Mouse (Mus musculus): ENCODE results near the gene Rnf220. TPM values are rescaled to one million over a fixed set of nuclear protein-coding genes. Genes with fewer than 3 reads are reported as not detected.

Rnf220 gene
- 92.3 and 95.1 TPM in 2 replicates for polyA plus RNA-seq (2014; fragmentation: Nextera tagmentation; extraction: Ambion mirVana)

DNA sequence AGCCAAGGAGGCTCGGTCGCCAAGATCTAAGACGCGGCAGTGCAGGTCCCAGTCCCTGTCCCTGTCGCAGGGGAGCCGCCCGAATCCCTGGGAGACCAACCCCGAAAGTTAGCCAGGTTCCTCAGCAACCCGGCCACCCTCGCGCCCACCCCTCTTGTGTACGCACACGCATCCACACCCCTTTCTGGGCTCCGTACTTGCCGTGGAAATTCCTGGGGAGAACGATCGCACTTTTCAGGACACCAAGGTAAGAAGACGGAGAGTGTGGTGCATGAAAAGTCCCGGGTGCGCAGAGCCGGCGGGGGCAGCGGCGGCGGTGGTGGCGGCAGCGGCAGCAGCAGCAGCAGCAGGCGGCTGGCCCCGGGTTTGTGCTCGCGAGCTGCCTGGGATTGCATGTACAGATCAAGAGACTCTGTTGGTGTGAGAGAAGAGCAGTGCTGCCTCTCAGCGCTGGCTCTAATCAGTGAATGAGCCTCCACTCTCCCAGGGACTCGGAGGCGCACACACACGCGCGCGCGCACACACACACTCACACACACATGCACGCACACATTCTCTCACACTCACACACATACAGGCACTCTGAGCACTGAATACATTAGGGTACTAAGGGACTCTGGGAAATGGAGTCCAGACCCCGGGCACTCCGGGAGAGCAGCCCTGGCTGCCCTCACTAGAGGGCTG, at the start of gene Rnf220:
Rnf220 (minus strand) TSS at position 571 of the 684 bp plus-strand sequence.
- Histone ChIP-seq H3K36me3 (ENCODE audit: control insufficient read depth, insufficient read depth, low read length) (no peaks in the 10 kb centered on the region), H3K4me2 (ENCODE audit: low read depth, low read length, severe bottlenecking) (peak within 1 kb of the TSS; percentile 93), H3K27me3 (ENCODE audit: control insufficient read depth, insufficient read depth, low read length) (peaks cover 41% of the 10 kb centered on the region), H3K9me3 (ENCODE audit: control insufficient read depth, low read length) (peaks cover under 1% of the 10 kb centered on the region; the same call in 1 of the 2 replicates), H3K27ac (ENCODE audit: low read depth, low read length) (no peak within 1 kb of the TSS), H3K4me1 (replicated peaks; ENCODE audit: control insufficient read depth, insufficient read depth, low read length) (peaks cover 22% of the 10 kb centered on the region), H3K4me3 (ENCODE audit: low read depth, low read length) (peak within 1 kb of the TSS; percentile 48), H3K9ac (ENCODE audit: low read length) (peak within 1 kb of the TSS; percentile 51)
- ATAC-seq (replicated peaks; ENCODE audit: low FRiP score) (peak; percentile 92), DNase-seq (ENCODE audit: low spot score) (peak; percentile 87)
- under 1% methylated on average over 42 of the region's 42 CpGs for WGBS

- DNase-seq (ENCODE audit: low spot score) (no peak), ATAC-seq (replicated peaks; ENCODE audit: low FRiP score) (no peak)
- Histone ChIP-seq H3K9ac (ENCODE audit: low read length) (no peak overlapping the region), H3K9me3 (ENCODE audit: control insufficient read depth, low read length) (no peaks in the 10 kb centered on the region), H3K4me2 (ENCODE audit: low read depth, low read length, severe bottlenecking) (no peak overlapping the region), H3K4me3 (ENCODE audit: low read depth, low read length) (no peak overlapping the region), H3K27me3 (ENCODE audit: control insufficient read depth, insufficient read depth, low read length) (no peaks in the 10 kb centered on the region), H3K4me1 (replicated peaks; ENCODE audit: control insufficient read depth, insufficient read depth, low read length) (no peaks in the 10 kb centered on the region; the same call in 1 of the 2 replicates), H3K36me3 (ENCODE audit: control insufficient read depth, insufficient read depth, low read length) (no peaks in the 10 kb centered on the region), H3K27ac (ENCODE audit: low read depth, low read length) (no peak overlapping the region)
- WGBS = 89% methylated on average over 6 of the region's 6 CpGs
Measured at GRCm38 (mm10) chr4:117546616-117547015, 49.8 kb upstream of the Rnf220 start.

DNA sequence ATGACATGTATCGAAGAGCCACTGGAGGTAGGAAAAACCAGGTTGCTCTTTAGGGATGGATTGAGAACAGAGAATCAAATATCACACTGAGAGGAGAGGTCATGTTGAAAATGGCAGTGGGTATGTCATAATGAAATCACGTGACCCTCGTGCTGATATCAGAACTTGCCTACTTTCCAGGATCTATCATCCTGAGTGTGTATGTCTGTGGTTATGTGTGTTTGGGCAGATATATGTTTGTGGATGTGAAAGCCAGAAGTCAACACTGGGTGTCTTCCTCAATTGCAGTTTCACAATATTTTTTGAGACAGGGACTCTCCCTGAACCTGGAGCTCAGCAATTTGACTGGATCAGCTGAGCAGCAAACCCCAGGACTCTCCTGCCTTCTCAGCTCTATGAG, 48.6 kb upstream of the Rnf220 start:
- no peak overlapping the region for H3K27ac ChIP-seq (ENCODE audit: low read depth, low read length)
- ATAC-seq (replicated peaks; ENCODE audit: low FRiP score) = no peak
- H3K9ac ChIP-seq (ENCODE audit: low read length) = no peak overlapping the region
- H3K27me3 ChIP-seq (ENCODE audit: control insufficient read depth, insufficient read depth, low read length) = no peaks in the 10 kb centered on the region
- H3K36me3 ChIP-seq (ENCODE audit: control insufficient read depth, insufficient read depth, low read length) = no peaks in the 10 kb centered on the region
- WGBS = 84% methylated on average over 3 of the region's 3 CpGs
- H3K4me2 ChIP-seq (ENCODE audit: low read depth, low read length, severe bottlenecking) = no peak overlapping the region
- H3K4me3 ChIP-seq (ENCODE audit: low read depth, low read length) = no peak overlapping the region
- DNase-seq (ENCODE audit: low spot score) = no peak
- no peaks in the 10 kb centered on the region for H3K4me1 ChIP-seq (replicated peaks; ENCODE audit: control insufficient read depth, insufficient read depth, low read length)
- no peaks in the 10 kb centered on the region for H3K9me3 ChIP-seq (ENCODE audit: control insufficient read depth, low read length)

DNA sequence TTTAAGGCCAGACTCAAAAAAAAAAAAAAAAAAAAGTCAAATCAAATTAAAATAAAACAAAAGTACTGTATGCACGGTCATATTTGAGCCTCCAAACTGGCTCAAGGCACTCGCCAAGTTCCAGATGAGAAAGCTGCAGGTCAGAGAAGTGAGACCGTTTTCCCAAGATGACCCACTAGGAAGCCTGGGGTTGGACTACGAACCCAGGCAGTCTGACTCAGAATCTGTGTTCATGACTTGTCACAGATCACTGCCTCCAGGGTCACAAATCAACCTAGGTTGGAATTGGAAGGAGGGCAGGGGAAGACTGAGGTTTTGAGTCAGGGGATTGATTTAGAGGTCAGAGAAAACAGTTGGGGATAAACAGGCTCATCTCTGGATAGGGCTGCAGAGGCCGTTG, 43.7 kb upstream of the Rnf220 start:
- H3K9me3 ChIP-seq (ENCODE audit: control insufficient read depth, low read length) = no peaks in the 10 kb centered on the region
- no peaks in the 10 kb centered on the region for H3K4me1 ChIP-seq (replicated peaks; ENCODE audit: control insufficient read depth, insufficient read depth, low read length)
- no peak overlapping the region for H3K4me3 ChIP-seq (ENCODE audit: low read depth, low read length)
- H3K27ac ChIP-seq (ENCODE audit: low read depth, low read length) = no peak overlapping the region
- H3K4me2 ChIP-seq (ENCODE audit: low read depth, low read length, severe bottlenecking) = no peak overlapping the region
- ATAC-seq (replicated peaks; ENCODE audit: low FRiP score) (no peak), DNase-seq (ENCODE audit: low spot score) (no peak)
- WGBS = 78% methylated on average over 5 of the region's 5 CpGs
- H3K9ac ChIP-seq (ENCODE audit: low read length) = no peak overlapping the region
- no peaks in the 10 kb centered on the region for H3K36me3 ChIP-seq (ENCODE audit: control insufficient read depth, insufficient read depth, low read length)
- H3K27me3 ChIP-seq (ENCODE audit: control insufficient read depth, insufficient read depth, low read length) = no peaks in the 10 kb centered on the region

DNA sequence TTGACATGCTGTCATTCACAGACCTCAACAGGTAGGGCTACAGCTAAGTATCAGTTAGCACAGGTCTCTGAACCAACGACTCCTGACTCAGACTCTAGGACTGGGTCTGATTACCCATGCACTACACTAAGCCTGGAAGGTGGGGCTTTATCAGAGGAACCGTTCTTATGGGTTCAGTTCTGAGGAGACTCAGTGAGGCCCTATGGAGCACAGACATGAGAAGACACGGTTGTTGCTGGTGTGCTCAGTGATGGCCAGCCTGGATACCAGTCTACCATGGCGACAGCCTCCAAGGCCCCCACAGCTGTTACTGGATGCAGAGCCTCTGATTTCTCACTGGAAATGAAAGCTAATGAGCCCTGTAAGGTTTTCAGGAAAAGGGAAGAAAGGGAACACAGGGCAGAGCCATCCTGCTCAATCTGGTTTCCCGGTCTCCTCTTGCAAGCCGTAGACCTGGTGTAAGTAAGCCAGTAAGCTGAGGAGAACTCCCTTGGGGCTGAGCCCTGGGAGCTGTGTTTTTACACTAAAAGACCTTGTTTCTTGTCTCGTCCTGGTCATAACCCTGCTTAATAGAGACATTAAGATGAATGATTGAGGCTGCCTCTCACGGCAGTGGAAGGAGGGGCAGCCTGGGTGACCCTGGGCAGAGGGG, 42.6 kb upstream of the Rnf220 start:
- H3K9ac ChIP-seq (ENCODE audit: low read length) = no peak overlapping the region
- no peaks in the 10 kb centered on the region for H3K36me3 ChIP-seq (ENCODE audit: control insufficient read depth, insufficient read depth, low read length)
- ATAC-seq (replicated peaks; ENCODE audit: low FRiP score) (no peak), DNase-seq (ENCODE audit: low spot score) (no peak)
- H3K27ac ChIP-seq (ENCODE audit: low read depth, low read length) = no peak overlapping the region
- WGBS = 85% methylated on average over 8 of the region's 8 CpGs
- H3K9me3 ChIP-seq (ENCODE audit: control insufficient read depth, low read length) = no peaks in the 10 kb centered on the region
- H3K4me3 ChIP-seq (ENCODE audit: low read depth, low read length) = no peak overlapping the region
- no peak overlapping the region for H3K4me2 ChIP-seq (ENCODE audit: low read depth, low read length, severe bottlenecking)
- H3K4me1 ChIP-seq (replicated peaks; ENCODE audit: control insufficient read depth, insufficient read depth, low read length) = no peaks in the 10 kb centered on the region
- no peaks in the 10 kb centered on the region for H3K27me3 ChIP-seq (ENCODE audit: control insufficient read depth, insufficient read depth, low read length)

DNA sequence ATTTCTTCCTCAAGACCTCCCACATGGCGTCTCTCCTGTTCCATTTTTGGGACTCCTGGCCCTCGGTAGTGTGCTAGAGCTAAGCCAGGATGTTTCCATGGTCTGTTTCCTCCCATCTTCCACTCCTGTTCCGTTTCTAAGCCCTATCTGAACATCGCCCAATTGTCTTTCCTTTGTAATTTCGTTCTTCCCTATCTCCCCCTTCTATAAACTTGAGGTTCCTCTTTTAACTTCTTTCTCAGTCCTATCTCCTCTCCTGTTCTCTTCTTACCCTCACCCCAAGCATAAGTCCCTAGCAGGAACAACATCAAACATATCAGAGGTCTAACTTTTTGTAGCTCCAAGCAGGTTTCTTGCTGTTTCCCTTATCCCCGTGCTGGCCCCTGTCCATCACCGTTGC, 40.1 kb upstream of the Rnf220 start:
- WGBS = 83% methylated on average over 7 of the region's 7 CpGs
- no peak for ATAC-seq (replicated peaks; ENCODE audit: low FRiP score)

GRCm38 (mm10) chr4:117535496-117536200, 38.8 kb upstream of the Rnf220 start:
- no peaks in the 10 kb centered on the region for H3K9me3 ChIP-seq (ENCODE audit: control insufficient read depth, low read length)
- H3K9ac ChIP-seq (ENCODE audit: low read length) = no peak overlapping the region
- ATAC-seq (replicated peaks; ENCODE audit: low FRiP score) (no peak), DNase-seq (ENCODE audit: low spot score) (no peak)
- H3K27me3 ChIP-seq (ENCODE audit: control insufficient read depth, insufficient read depth, low read length) = no peaks in the 10 kb centered on the region
- no peak overlapping the region for H3K4me3 ChIP-seq (ENCODE audit: low read depth, low read length)
- no peaks in the 10 kb centered on the region for H3K4me1 ChIP-seq (replicated peaks; ENCODE audit: control insufficient read depth, insufficient read depth, low read length)
- no peaks in the 10 kb centered on the region for H3K36me3 ChIP-seq (ENCODE audit: control insufficient read depth, insufficient read depth, low read length)
- H3K4me2 ChIP-seq (ENCODE audit: low read depth, low read length, severe bottlenecking) = no peak overlapping the region
- no peak overlapping the region for H3K27ac ChIP-seq (ENCODE audit: low read depth, low read length)
- WGBS = 42% methylated on average over 9 of the region's 9 CpGs

More for the DNA sequence above, 40.1 kb upstream of the Rnf220 start:
- H3K4me1 ChIP-seq (replicated peaks; ENCODE audit: control insufficient read depth, insufficient read depth, low read length) = no peaks in the 10 kb centered on the region
- H3K27ac ChIP-seq (ENCODE audit: low read depth, low read length) = no peak overlapping the region
- H3K4me3 ChIP-seq (ENCODE audit: low read depth, low read length) = no peak overlapping the region
- H3K36me3 ChIP-seq (ENCODE audit: control insufficient read depth, insufficient read depth, low read length) = no peaks in the 10 kb centered on the region
- H3K27me3 ChIP-seq (ENCODE audit: control insufficient read depth, insufficient read depth, low read length) = no peaks in the 10 kb centered on the region
- no peaks in the 10 kb centered on the region for H3K9me3 ChIP-seq (ENCODE audit: control insufficient read depth, low read length)
- H3K9ac ChIP-seq (ENCODE audit: low read length) = no peak overlapping the region
- no peak for DNase-seq (ENCODE audit: low spot score)
- H3K4me2 ChIP-seq (ENCODE audit: low read depth, low read length, severe bottlenecking) = no peak overlapping the region

GRCm38 (mm10) chr4:117529843-117530242, 33.0 kb upstream of the Rnf220 start:
- Histone ChIP-seq H3K27me3 (ENCODE audit: control insufficient read depth, insufficient read depth, low read length) (no peaks in the 10 kb centered on the region), H3K4me2 (ENCODE audit: low read depth, low read length, severe bottlenecking) (no peak overlapping the region), H3K9ac (ENCODE audit: low read length) (no peak overlapping the region), H3K4me1 (replicated peaks; ENCODE audit: control insufficient read depth, insufficient read depth, low read length) (0 out of 2 replicates have a peak, but pooled peaks cover 3% of the 10 kb centered on the region), H3K9me3 (ENCODE audit: control insufficient read depth, low read length) (no peaks in the 10 kb centered on the region), H3K27ac (ENCODE audit: low read depth, low read length) (no peak overlapping the region), H3K36me3 (ENCODE audit: control insufficient read depth, insufficient read depth, low read length) (no peaks in the 10 kb centered on the region), H3K4me3 (ENCODE audit: low read depth, low read length) (no peak overlapping the region)
- DNase-seq (ENCODE audit: low spot score) (no peak), ATAC-seq (replicated peaks; ENCODE audit: low FRiP score) (no peak)
- WGBS = 83% methylated on average over 4 of the region's 4 CpGs
